Mouse (Mus musculus): ENCODE measurements around the gene Fgfr2. TPM values are rescaled to one million over a fixed set of nuclear protein-coding genes. Genes with fewer than 3 reads are reported as not detected.

Gene Fgfr2
- polyA plus RNA-seq, 1 experiment from 2014 or later = 24.1 TPM

DNA sequence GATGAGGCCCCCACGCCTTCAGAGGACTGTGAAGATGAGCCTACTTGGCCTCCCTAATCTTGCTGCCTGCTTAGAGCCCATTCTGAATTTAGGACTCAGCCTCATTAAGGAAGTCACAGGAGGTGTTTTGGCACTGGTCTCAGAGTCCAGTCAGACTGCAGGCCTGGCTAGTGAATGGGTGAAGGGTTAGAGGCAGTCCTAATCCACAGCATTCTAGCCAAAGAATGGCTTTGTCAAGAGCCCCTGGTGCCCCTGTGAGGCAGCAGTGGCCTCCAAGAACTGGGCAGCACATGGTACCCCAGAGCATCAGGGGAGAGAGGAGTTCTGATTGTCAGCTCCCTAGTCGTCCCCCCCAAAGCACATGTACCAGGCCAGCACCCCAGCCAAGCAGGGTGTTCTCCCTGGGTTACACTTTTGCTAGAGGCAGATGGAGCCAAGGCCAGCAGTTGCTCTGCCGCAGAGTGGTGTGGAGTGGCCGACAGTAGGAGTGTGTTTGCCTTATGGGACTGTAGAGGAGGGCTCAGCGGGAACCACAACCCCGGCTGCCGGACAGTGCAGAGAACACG is 418.8 kb downstream of the Fgfr2 start:
- H3K9me3 ChIP-seq (ENCODE audit: control insufficient read depth, low read length) = no peaks in the 10 kb centered on the region
- H3K4me3 ChIP-seq (ENCODE audit: low read length) = no peak overlapping the region
- H3K27ac ChIP-seq (ENCODE audit: low read depth, low read length) = no peak overlapping the region
- H3K27me3 ChIP-seq (replicated peaks; ENCODE audit: control insufficient read depth, insufficient read depth, low read length) = no peaks in the 10 kb centered on the region
- no peaks in the 10 kb centered on the region for H3K4me1 ChIP-seq (ENCODE audit: control insufficient read depth, insufficient read depth, low read depth, low read length)
- no peak overlapping the region for H3K9ac ChIP-seq (ENCODE audit: low read depth, low read length)
- ATAC-seq = no peak
- no peaks in the 10 kb centered on the region for H3K36me3 ChIP-seq (ENCODE audit: control insufficient read depth, insufficient read depth, low read length)
- H3K4me2 ChIP-seq (ENCODE audit: low read length) = no peak overlapping the region
- 90% methylated on average over 8 of the region's 8 CpGs for whole genome bisulfite sequencing

DNA sequence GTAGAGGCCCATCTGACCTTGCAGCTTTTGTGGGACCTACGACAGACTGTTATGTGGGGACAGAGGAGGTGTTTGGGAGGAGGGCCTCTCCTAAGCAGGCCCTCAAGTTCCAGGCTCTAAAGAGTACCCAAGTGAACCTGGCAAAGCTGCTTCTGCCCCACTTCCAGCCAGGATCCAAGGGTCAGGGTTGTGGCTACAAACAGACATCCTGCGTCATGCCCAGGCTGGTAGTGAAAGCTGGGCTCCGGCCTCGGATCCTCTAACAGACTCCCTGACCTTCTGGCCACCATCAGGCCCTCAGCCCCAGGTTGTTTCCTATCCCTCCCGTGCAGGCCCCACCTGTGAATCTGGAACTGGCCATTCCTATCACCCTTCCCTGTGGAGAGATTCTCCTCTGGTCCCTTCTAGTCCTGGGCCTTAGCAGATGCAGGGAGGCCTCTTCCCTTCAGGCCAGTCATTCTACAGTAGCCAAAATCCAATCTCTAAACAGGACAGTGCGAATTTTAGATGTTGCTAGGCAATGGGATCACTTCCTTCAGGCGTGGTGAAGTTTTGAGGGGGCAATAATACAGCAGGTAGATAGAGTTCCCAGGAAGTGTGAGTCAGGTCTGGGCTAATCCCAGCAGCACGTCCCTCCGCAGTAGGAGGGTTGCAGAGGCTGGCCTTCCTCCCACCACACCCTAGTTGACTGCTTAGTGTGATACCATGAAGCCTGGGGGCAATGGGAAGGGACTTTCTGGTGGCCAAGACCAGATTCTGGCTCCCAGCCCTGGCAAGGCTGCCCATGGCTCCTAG is 419.4 kb downstream of the Fgfr2 start:
- WGBS = 90% methylated on average over 9 of the region's 9 CpGs
- Histone ChIP-seq H3K4me2 (ENCODE audit: low read length) (no peak overlapping the region), H3K27me3 (replicated peaks; ENCODE audit: control insufficient read depth, insufficient read depth, low read length) (no peaks in the 10 kb centered on the region), H3K4me1 (ENCODE audit: control insufficient read depth, insufficient read depth, low read depth, low read length) (no peaks in the 10 kb centered on the region), H3K36me3 (ENCODE audit: control insufficient read depth, insufficient read depth, low read length) (no peaks in the 10 kb centered on the region), H3K9ac (ENCODE audit: low read depth, low read length) (no peak overlapping the region), H3K9me3 (ENCODE audit: control insufficient read depth, low read length) (no peaks in the 10 kb centered on the region), H3K4me3 (ENCODE audit: low read length) (no peak overlapping the region), H3K27ac (ENCODE audit: low read depth, low read length) (no peak overlapping the region)
- ATAC-seq = no peak

DNA sequence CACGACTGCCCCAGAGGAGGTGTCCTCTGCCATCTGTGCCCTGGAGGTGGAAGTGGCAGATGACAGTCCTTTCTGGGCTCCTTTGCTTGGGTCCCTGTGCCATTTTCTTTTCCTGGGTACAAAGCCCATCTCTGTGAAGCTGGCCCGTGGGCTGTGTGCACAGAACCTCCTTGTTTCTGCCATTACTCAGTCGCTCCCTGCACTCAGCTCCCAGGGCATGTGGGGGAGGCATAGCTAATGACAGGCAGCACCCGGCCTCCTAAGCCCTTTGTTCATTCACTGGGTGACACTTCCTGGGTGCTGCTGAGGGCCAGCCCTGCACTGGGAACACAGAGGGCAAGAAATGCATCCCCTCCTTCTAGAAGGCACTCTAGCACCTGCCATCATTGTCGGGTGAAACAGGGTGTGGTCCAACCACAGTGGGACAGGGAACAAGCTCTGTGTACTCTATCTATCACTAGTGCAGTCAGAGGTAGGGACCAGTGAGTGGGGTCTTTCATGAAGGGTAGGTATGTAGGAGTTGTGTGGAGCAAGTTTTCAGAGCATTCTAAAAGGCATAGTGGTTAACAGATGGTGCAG is 420.6 kb downstream of the Fgfr2 start:
- Histone ChIP-seq H3K4me3 (ENCODE audit: low read length) (no peak overlapping the region), H3K27ac (ENCODE audit: low read depth, low read length) (no peak overlapping the region), H3K9ac (ENCODE audit: low read depth, low read length) (no peak overlapping the region), H3K4me2 (ENCODE audit: low read length) (no peak overlapping the region), H3K4me1 (ENCODE audit: control insufficient read depth, insufficient read depth, low read depth, low read length) (no peaks in the 10 kb centered on the region), H3K36me3 (ENCODE audit: control insufficient read depth, insufficient read depth, low read length) (no peaks in the 10 kb centered on the region), H3K9me3 (ENCODE audit: control insufficient read depth, low read length) (no peaks in the 10 kb centered on the region), H3K27me3 (replicated peaks; ENCODE audit: control insufficient read depth, insufficient read depth, low read length) (no peaks in the 10 kb centered on the region)
- WGBS = 79% methylated on average over 5 of the region's 5 CpGs
- ATAC-seq = no peak

DNA sequence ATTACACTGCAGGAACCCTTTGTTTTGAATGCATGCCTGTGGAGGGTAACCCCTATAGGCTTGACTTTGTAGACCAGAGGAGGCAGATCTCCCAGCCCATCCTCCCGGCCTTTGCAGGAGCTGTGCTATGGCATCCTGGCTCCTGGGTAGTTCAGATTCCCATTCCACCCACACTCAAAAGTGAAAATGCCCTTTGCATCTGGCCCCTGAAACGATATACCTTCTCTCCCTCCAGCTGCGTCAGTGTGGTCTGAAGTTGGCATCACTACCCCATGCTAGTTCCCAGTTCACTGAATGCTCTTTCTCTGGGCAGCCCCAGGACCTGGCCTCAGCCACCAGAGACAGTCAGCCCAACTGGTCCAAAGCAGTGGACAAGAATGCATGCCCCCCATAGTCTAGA is 421.1 kb downstream of the Fgfr2 start:
- H3K9me3 ChIP-seq (ENCODE audit: control insufficient read depth, low read length) = no peaks in the 10 kb centered on the region
- no peaks in the 10 kb centered on the region for H3K36me3 ChIP-seq (ENCODE audit: control insufficient read depth, insufficient read depth, low read length)
- 86% methylated on average over 3 of the region's 3 CpGs for WGBS
- no peak overlapping the region for H3K27ac ChIP-seq (ENCODE audit: low read depth, low read length)
- H3K4me1 ChIP-seq (ENCODE audit: control insufficient read depth, insufficient read depth, low read depth, low read length) = no peaks in the 10 kb centered on the region
- no peak overlapping the region for H3K4me3 ChIP-seq (ENCODE audit: low read length)
- no peak for ATAC-seq
- H3K9ac ChIP-seq (ENCODE audit: low read depth, low read length) = no peak overlapping the region
- no peak overlapping the region for H3K4me2 ChIP-seq (ENCODE audit: low read length)
- H3K27me3 ChIP-seq (replicated peaks; ENCODE audit: control insufficient read depth, insufficient read depth, low read length) = no peaks in the 10 kb centered on the region

DNA sequence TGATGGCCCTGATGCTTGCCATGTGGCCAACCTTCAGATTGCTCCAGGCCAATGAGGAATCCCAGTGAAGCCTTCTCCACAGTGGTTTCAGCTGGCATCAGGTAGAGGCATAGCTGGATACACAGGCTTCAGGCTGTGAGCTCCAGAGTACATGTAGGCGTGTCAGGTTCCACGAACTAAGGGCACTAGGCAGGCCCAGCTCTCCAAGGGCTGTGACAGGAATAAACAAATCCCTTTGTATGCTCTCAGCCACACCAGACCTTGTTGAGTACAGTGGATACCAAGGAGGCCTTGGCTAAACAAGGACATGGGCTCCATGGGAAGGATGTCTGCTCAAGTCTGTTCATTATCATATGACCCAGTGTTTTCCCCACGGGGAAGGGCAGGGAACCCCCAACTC is 421.7 kb downstream of the Fgfr2 start:
- Histone ChIP-seq H3K36me3 (ENCODE audit: control insufficient read depth, insufficient read depth, low read length) (no peaks in the 10 kb centered on the region), H3K4me2 (ENCODE audit: low read length) (no peak overlapping the region), H3K4me3 (ENCODE audit: low read length) (no peak overlapping the region), H3K9ac (ENCODE audit: low read depth, low read length) (no peak overlapping the region), H3K9me3 (ENCODE audit: control insufficient read depth, low read length) (no peaks in the 10 kb centered on the region), H3K27ac (ENCODE audit: low read depth, low read length) (no peak overlapping the region), H3K27me3 (replicated peaks; ENCODE audit: control insufficient read depth, insufficient read depth, low read length) (no peaks in the 10 kb centered on the region), H3K4me1 (ENCODE audit: control insufficient read depth, insufficient read depth, low read depth, low read length) (no peaks in the 10 kb centered on the region)
- 83% methylated on average over 3 of the region's 3 CpGs for WGBS
- no peak for ATAC-seq

DNA sequence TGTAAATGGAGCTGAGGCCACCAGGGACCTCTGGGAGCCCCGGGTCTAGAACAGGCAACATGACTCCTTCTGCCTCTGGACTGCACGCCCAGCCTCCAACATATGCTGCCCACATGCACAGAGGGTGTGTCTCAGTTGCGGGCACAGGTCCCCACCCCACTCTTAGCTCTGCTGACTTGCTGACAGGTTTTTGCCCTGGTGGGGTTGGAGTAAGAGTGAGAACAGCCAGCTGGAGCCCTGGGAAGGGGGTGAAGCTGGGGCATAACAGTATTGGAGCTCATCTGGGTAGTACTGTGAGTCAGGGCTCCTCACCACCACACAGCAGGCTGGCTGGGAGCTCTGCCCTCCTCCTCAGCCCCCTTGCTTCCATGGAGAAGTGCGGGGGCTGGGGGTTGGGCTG is 423.0 kb downstream of the Fgfr2 start:
- no peak overlapping the region for H3K27ac ChIP-seq (ENCODE audit: low read depth, low read length)
- WGBS = 84% methylated on average over 4 of the region's 4 CpGs
- no peak for ATAC-seq
- H3K27me3 ChIP-seq (replicated peaks; ENCODE audit: control insufficient read depth, insufficient read depth, low read length) = no peaks in the 10 kb centered on the region
- no peak overlapping the region for H3K4me3 ChIP-seq (ENCODE audit: low read length)
- no peaks in the 10 kb centered on the region for H3K4me1 ChIP-seq (ENCODE audit: control insufficient read depth, insufficient read depth, low read depth, low read length)
- no peaks in the 10 kb centered on the region for H3K9me3 ChIP-seq (ENCODE audit: control insufficient read depth, low read length)
- no peak overlapping the region for H3K4me2 ChIP-seq (ENCODE audit: low read length)
- H3K36me3 ChIP-seq (ENCODE audit: control insufficient read depth, insufficient read depth, low read length) = no peaks in the 10 kb centered on the region
- H3K9ac ChIP-seq (ENCODE audit: low read depth, low read length) = no peak overlapping the region

DNA sequence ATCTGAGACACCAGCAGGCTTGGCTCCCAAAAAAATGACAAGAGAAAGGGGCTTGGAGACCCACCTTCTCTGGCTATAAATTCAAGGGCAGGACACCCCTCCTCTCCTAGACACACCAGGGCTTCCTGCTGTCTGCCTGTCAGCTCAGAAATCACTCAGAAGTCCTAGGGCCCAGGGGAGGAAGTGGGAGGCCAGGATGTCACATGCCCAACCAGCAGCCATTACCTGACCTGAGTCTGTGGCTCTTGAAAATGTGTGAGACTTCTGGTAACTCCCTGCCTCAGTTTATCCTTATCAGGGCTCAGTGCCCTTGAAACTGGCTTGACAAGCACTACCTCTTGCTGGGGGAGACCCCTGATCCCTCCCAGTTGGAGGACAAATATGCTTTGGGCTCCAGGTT is 423.5 kb downstream of the Fgfr2 start:
- Histone ChIP-seq H3K27ac (ENCODE audit: low read depth, low read length) (no peak overlapping the region), H3K36me3 (ENCODE audit: control insufficient read depth, insufficient read depth, low read length) (no peaks in the 10 kb centered on the region), H3K4me3 (ENCODE audit: low read length) (no peak overlapping the region), H3K4me1 (ENCODE audit: control insufficient read depth, insufficient read depth, low read depth, low read length) (no peaks in the 10 kb centered on the region), H3K27me3 (replicated peaks; ENCODE audit: control insufficient read depth, insufficient read depth, low read length) (no peaks in the 10 kb centered on the region), H3K4me2 (ENCODE audit: low read length) (no peak overlapping the region), H3K9ac (ENCODE audit: low read depth, low read length) (no peak overlapping the region), H3K9me3 (ENCODE audit: control insufficient read depth, low read length) (no peaks in the 10 kb centered on the region)
- no peak for ATAC-seq

DNA sequence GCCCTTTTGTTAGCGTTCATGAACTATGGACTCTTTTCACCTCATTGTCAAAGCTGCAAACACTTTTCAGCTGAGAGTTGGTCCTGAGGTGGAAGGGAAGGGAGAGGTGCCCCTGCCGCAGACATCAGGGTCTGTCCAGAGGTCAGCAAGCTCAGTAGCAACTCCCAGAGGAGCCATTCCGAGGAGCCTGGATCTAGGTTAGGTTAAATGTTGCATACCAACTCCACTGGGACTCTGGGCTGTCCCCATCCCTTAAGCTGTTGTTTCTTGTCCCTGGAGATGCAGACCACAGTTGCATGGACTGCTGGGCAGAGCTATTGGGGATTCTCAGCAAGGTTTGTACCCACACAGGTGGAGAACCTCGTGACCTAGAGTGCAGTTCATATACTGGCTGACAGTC is 424.0 kb downstream of the Fgfr2 start:
- H3K9ac ChIP-seq (ENCODE audit: low read depth, low read length) = no peak overlapping the region
- H3K9me3 ChIP-seq (ENCODE audit: control insufficient read depth, low read length) = no peaks in the 10 kb centered on the region
- H3K4me3 ChIP-seq (ENCODE audit: low read length) = no peak overlapping the region
- no peaks in the 10 kb centered on the region for H3K36me3 ChIP-seq (ENCODE audit: control insufficient read depth, insufficient read depth, low read length)
- no peak overlapping the region for H3K27ac ChIP-seq (ENCODE audit: low read depth, low read length)
- no peak overlapping the region for H3K4me2 ChIP-seq (ENCODE audit: low read length)
- no peak for ATAC-seq
- H3K27me3 ChIP-seq (replicated peaks; ENCODE audit: control insufficient read depth, insufficient read depth, low read length) = no peaks in the 10 kb centered on the region
- WGBS = 76% methylated on average over 4 of the region's 4 CpGs
- H3K4me1 ChIP-seq (ENCODE audit: control insufficient read depth, insufficient read depth, low read depth, low read length) = no peaks in the 10 kb centered on the region

DNA sequence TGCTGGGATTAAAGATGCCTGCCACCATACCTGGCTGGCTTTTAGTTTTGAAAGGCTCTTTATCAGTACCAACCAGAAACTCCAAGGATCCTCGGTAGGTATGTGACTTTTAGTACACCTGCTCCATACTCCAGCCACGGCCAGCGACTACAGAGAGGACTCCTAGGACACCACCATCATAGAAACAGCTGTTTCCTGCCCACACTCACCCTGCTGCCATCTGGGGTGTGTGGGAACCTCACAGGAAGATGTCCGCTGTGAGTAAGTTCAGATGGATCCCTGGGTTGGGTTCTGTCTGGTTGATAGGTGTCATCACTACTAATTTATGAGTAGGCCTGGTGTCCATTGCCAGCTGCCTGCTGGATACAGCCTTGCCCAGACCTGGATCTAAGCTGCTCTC is 424.4 kb downstream of the Fgfr2 start:
- no peaks in the 10 kb centered on the region for H3K36me3 ChIP-seq (ENCODE audit: control insufficient read depth, insufficient read depth, low read length)
- H3K9me3 ChIP-seq (ENCODE audit: control insufficient read depth, low read length) = no peaks in the 10 kb centered on the region
- no peak overlapping the region for H3K4me3 ChIP-seq (ENCODE audit: low read length)
- 88% methylated on average over 4 of the region's 4 CpGs for WGBS
- H3K9ac ChIP-seq (ENCODE audit: low read depth, low read length) = no peak overlapping the region
- no peak for ATAC-seq
- H3K27ac ChIP-seq (ENCODE audit: low read depth, low read length) = no peak overlapping the region
- H3K4me1 ChIP-seq (ENCODE audit: control insufficient read depth, insufficient read depth, low read depth, low read length) = no peaks in the 10 kb centered on the region
- no peak overlapping the region for H3K4me2 ChIP-seq (ENCODE audit: low read length)
- H3K27me3 ChIP-seq (replicated peaks; ENCODE audit: control insufficient read depth, insufficient read depth, low read length) = no peaks in the 10 kb centered on the region
